Comparison of ENCODE assay signal across 8 mouse cellular contexts in the genomic region with DNA sequence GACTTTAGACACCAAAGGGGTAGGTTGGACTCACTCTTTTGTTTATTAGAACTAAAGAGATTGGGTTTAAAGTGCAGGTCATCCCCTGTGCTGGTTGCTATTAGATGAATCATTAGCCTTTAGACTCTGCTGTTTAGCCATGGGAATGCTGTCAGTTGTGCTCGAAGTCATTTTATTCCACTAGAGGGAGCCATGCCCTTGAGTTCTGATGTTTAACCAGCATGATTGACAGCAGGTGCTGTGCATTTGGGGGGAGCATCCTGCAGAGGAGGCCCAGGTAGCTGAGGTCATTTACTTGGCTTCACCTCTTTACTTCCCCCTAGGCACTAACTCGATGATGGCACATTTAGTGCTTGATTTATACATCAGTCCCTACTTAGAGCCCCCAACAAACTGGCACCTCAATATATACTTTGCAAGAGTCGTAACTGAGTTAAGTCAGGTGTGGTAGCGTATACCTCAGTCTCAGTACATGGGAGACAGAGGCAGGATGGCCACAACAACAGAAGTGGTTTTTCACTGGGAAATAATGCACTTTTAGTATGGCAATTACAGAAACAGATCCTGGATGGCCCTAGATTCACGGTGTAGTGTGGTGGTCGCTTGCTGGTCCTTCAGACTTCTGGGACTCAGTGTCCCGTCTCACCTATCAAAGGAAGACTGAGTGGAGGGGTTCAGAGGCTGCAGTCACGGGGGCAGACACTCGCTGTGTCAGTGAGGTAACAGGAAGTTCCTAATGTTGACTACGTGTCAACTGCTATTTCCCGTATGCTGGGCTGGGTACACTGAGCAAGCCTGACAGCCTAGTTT. TPM values are rescaled to one million over a fixed set of nuclear protein-coding genes. Genes with fewer than 3 reads are reported as not detected.
DNase-seq lines count a peak whose midpoint lies in the region; ATAC-seq and TF ChIP-seq lines count a peak whose summit lies in the region.

No protein-coding gene starts in this region.

- peak; percentile 86 for ATAC-seq in intestine, embryonic 16.5 days
- no peak for ATAC-seq in limb, embryonic 11.5 days (ENCODE audit: insufficient number of reproducible peaks, low FRiP score, low TSS enrichment, low read depth)
- ATAC-seq in midbrain, embryonic 15.5 days (replicated peaks) = peak; percentile 78

- TF ChIP-seq POLR2A in testis, adult 2 months (IDR thresholded peaks at IDR 0.05; ENCODE audit: control insufficient read depth, low read depth, low read length) = no peak
- no peak for TF ChIP-seq POLR2A in embryonic fibroblast, embryonic 13.5 days (IDR thresholded peaks at IDR 0.05; ENCODE audit: low read depth, low read length)

- no peaks in the 10 kb centered on the region for H3K4me1 ChIP-seq in testis, adult 2 months (ENCODE audit: control insufficient read depth, insufficient read depth, low read length)
- H3K4me1 ChIP-seq in embryonic fibroblast, embryonic 13.5 days (ENCODE audit: control insufficient read depth, insufficient read depth, low read length) = no peaks in the 10 kb centered on the region
- H3K4me1 ChIP-seq in intestine, embryonic 16.5 days (ENCODE audit: control insufficient read depth, insufficient read depth, low read length) = no peaks in the 10 kb centered on the region
- H3K4me1 ChIP-seq in limb, embryonic 11.5 days (ENCODE audit: control insufficient read depth, insufficient read depth, low read length) = no peaks in the 10 kb centered on the region
- H3K4me1 ChIP-seq in midbrain, embryonic 15.5 days = no peaks in the 10 kb centered on the region

- 68% methylated on average over 11 of the region's 11 CpGs for WGBS in intestine, embryonic 16.5 days
- WGBS in limb, embryonic 11.5 days = 69% methylated on average over 11 of the region's 11 CpGs
- 74% methylated on average over 11 of the region's 11 CpGs for WGBS in midbrain, embryonic 15.5 days

- peaks cover 1% of the 10 kb centered on the region for H3K36me3 ChIP-seq in testis, adult 2 months (ENCODE audit: control insufficient read depth, insufficient read depth, low read length)
- no peaks in the 10 kb centered on the region for H3K36me3 ChIP-seq in intestine, embryonic 16.5 days (ENCODE audit: control insufficient read depth, insufficient read depth, low read length)
- 0 out of 2 replicates have a peak, but pooled peaks cover 2% of the 10 kb centered on the region for H3K36me3 ChIP-seq in limb, embryonic 11.5 days (ENCODE audit: control insufficient read depth, insufficient read depth, low read length)
- H3K36me3 ChIP-seq in midbrain, embryonic 15.5 days (replicated peaks) = peaks cover 4% of the 10 kb centered on the region

- H3K27ac ChIP-seq in testis, adult 2 months (ENCODE audit: control insufficient read depth, insufficient read depth, low read depth, low read length) = no peak overlapping the region
- no peak overlapping the region for H3K27ac ChIP-seq in embryonic fibroblast, embryonic 13.5 days (ENCODE audit: insufficient read depth, low read length)
- no peak overlapping the region for H3K27ac ChIP-seq in intestine, embryonic 16.5 days (ENCODE audit: low read length)
- no peak overlapping the region for H3K27ac ChIP-seq in limb, embryonic 11.5 days (replicated peaks; ENCODE audit: low read depth, low read length)
- H3K27ac ChIP-seq in midbrain, embryonic 15.5 days = no peak overlapping the region

- TF ChIP-seq CTCF in testis, adult 2 months (IDR thresholded peaks at IDR 0.05; ENCODE audit: control insufficient read depth, insufficient read depth, insufficient replicate concordance, low read depth, low read length) = peak; percentile 36; the same call in 1 of the 2 replicates
- TF ChIP-seq CTCF in embryonic fibroblast, embryonic 13.5 days (IDR thresholded peaks at IDR 0.05; ENCODE audit: borderline replicate concordance, insufficient read depth, low read length) = peak; percentile 24; the same call in 1 of the 2 replicates

- DNase-seq in testis, postnatal 10 days (ENCODE audit: low spot score) = no peak
- peak; percentile 26 to 46 for DNase-seq in adrenal gland, postnatal 36 days
- DNase-seq in limb, embryonic 11.5 days (ENCODE audit: low spot score) = peak; percentile 61
- no peak for DNase-seq in ovary, adult 18-20 months (ENCODE audit: low spot score)

- H3K9ac ChIP-seq in intestine, embryonic 16.5 days (ENCODE audit: low read depth, low read length) = no peak overlapping the region
- H3K9ac ChIP-seq in limb, embryonic 11.5 days (ENCODE audit: low read length) = no peak overlapping the region
- no peak overlapping the region for H3K9ac ChIP-seq in midbrain, embryonic 15.5 days

- no peak overlapping the region for H3K4me3 ChIP-seq in testis, adult 2 months (ENCODE audit: control insufficient read depth, low read depth, low read length)
- no peak overlapping the region for H3K4me3 ChIP-seq in embryonic fibroblast, embryonic 13.5 days (ENCODE audit: insufficient read depth, low read length)
- no peak overlapping the region for H3K4me3 ChIP-seq in intestine, embryonic 16.5 days (ENCODE audit: low read length)
- no peak overlapping the region for H3K4me3 ChIP-seq in limb, embryonic 11.5 days (ENCODE audit: low read depth, low read length)
- H3K4me3 ChIP-seq in midbrain, embryonic 15.5 days = no peak overlapping the region

- no peaks in the 10 kb centered on the region for H3K9me3 ChIP-seq in intestine, embryonic 16.5 days (ENCODE audit: control insufficient read depth, low read length)
- no peaks in the 10 kb centered on the region for H3K9me3 ChIP-seq in limb, embryonic 11.5 days (ENCODE audit: control insufficient read depth, low read length)
- H3K9me3 ChIP-seq in midbrain, embryonic 15.5 days = no peaks in the 10 kb centered on the region

- H3K4me2 ChIP-seq in intestine, embryonic 16.5 days (ENCODE audit: low read depth, low read length) = no peak overlapping the region
- no peak overlapping the region for H3K4me2 ChIP-seq in limb, embryonic 11.5 days (ENCODE audit: low read depth, severe bottlenecking)
- no peak overlapping the region for H3K4me2 ChIP-seq in midbrain, embryonic 15.5 days

- no peaks in the 10 kb centered on the region for H3K27me3 ChIP-seq in testis, adult 2 months (ENCODE audit: control insufficient read depth, insufficient read depth, low read length)
- no peaks in the 10 kb centered on the region for H3K27me3 ChIP-seq in intestine, embryonic 16.5 days (replicated peaks; ENCODE audit: control insufficient read depth, insufficient read depth, low read length)
- H3K27me3 ChIP-seq in limb, embryonic 11.5 days (ENCODE audit: control insufficient read depth, insufficient read depth, low read length) = no peaks in the 10 kb centered on the region
- H3K27me3 ChIP-seq in midbrain, embryonic 15.5 days (replicated peaks) = no peaks in the 10 kb centered on the region

RNA-seq across cellular contexts. Expression of gene Cage1, which starts 28.2 kb away (rescaled TPM):
- polyA plus RNA-seq in testis, adult 2 months (2012; rRNA removed) = 50.2 and 52.9 TPM in 2 replicates
- total RNA-seq in adrenal gland, postnatal 36 days (2021) = 1 to 10 TPM; 1.8 to 6.1 TPM
- polyA plus RNA-seq in embryonic fibroblast, embryonic 13.5 days (2011; ENCODE audit: insufficient read length, low read depth, missing spikeins) = 1.1 and 1.4 TPM in 2 replicates
- 0.89 and 0.93 TPM in 2 replicates for polyA plus RNA-seq in intestine, embryonic 16.5 days (2015; fragmentation: Nextera tagmentation; extraction: Ambion mirVana)
- 0.96 and 0.99 TPM in 2 replicates for polyA plus RNA-seq in limb, embryonic 11.5 days (2014; fragmentation: Nextera tagmentation; extraction: Ambion mirVana)
- polyA plus RNA-seq in midbrain, embryonic 15.5 days (2015; fragmentation: Nextera tagmentation; extraction: Ambion mirVana) = 2.9 and 4.2 TPM in 2 replicates

RNA-seq across cellular contexts. Expression of gene Riok1, which starts 28.3 kb away (rescaled TPM):
- 9.9 and 11.8 TPM in 2 replicates for polyA plus RNA-seq in testis, adult 2 months (2012; rRNA removed)
- 10 to 100 TPM; 29.6 to 31.0 TPM for total RNA-seq in adrenal gland, postnatal 36 days (2021)
- 48.6 and 56.8 TPM in 2 replicates for polyA plus RNA-seq in embryonic fibroblast, embryonic 13.5 days (2011; ENCODE audit: insufficient read length, low read depth, missing spikeins)
- polyA plus RNA-seq in intestine, embryonic 16.5 days (2015; fragmentation: Nextera tagmentation; extraction: Ambion mirVana) = 33.3 and 37.7 TPM in 2 replicates
- 55.2 and 56.4 TPM in 2 replicates for polyA plus RNA-seq in limb, embryonic 11.5 days (2014; fragmentation: Nextera tagmentation; extraction: Ambion mirVana)
- polyA plus RNA-seq in midbrain, embryonic 15.5 days (2015; fragmentation: Nextera tagmentation; extraction: Ambion mirVana) = 56.7 and 59.2 TPM in 2 replicates

Comparison
In these comparisons a context has a peak if more than half of its experiments do, and no peak if none do; other contexts are left out.
1. DNase-seq: peak in adrenal gland, postnatal 36 days (2 of 2) and limb, embryonic 11.5 days (single experiment); none in testis, postnatal 10 days (single experiment) and ovary, adult 18-20 months (single experiment).